In the genomic region with DNA sequence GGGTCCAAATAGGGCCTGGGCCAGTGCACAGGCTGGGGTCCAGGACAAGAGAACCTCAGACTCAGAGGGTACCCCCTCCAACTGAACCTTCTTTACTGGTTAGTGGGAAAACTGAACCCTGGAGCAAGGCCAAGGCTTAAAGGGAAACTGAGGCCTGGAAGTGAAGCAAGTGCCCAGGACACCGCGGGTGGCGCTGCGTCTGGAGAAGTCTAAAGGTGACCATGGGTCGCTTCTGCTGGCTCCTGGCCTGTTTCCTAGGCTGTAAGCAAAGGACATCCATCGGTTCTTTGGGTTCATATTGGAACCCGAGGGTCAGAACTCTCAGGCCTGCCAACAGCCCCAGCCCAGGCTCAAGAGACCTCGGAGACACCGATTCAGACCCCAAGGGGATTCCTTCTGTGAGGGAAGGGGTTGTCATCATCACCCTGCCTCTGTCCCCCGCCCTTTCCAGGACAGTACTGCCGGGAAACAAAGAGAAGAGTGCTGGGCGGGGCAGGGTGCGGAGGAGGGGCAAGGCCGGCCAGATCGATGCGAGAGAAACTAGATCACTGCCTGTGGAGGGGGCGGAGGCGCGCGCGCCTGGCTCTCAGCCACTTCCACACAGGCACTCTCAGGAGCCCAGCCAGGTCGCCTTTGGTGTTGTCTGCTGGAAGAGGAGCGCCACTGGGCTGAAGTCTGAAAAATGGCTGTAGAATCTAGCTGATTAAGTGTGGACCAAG, we compare ENCODE assay signal across 7 mouse cellular contexts. TPM values are rescaled to one million over a fixed set of nuclear protein-coding genes. Genes with fewer than 3 reads are reported as not detected.
DNase-seq lines count a peak whose midpoint lies in the region; ATAC-seq and TF ChIP-seq lines count a peak whose summit lies in the region.

No protein-coding gene starts in this region.

- H3K36me3 ChIP-seq in E14TG2a.4 (ENCODE audit: insufficient read depth, low read length), result no peaks in the 10 kb centered on the region
- H3K36me3 ChIP-seq in embryonic facial prominence, embryonic 11.5 days (replicated peaks; ENCODE audit: control insufficient read depth, insufficient read depth, low read depth, low read length), result no peaks in the 10 kb centered on the region
- no peaks in the 10 kb centered on the region for H3K36me3 ChIP-seq in heart, embryonic 13.5 days
- H3K36me3 ChIP-seq in neural tube, embryonic 11.5 days (ENCODE audit: control insufficient read depth, insufficient read depth, low read length), result no peaks in the 10 kb centered on the region

- ATAC-seq in embryonic facial prominence, embryonic 11.5 days (replicated peaks; ENCODE audit: insufficient number of reproducible peaks, low FRiP score, low TSS enrichment, low read depth), result peak; percentile 44; the same call in 1 of the 2 replicates
- ATAC-seq in heart, embryonic 13.5 days (ENCODE audit: extremely low read depth, insufficient number of reproducible peaks, low FRiP score, low TSS enrichment), result no peak
- ATAC-seq in neural tube, embryonic 11.5 days (ENCODE audit: insufficient read depth, low FRiP score, low TSS enrichment), result peak; percentile 42

- no peak overlapping the region for H3K27ac ChIP-seq in embryonic facial prominence, embryonic 11.5 days (replicated peaks; ENCODE audit: low read depth, low read length)
- no peak overlapping the region for H3K27ac ChIP-seq in heart, embryonic 13.5 days (replicated peaks)
- peak overlapping the region; percentile 73 for H3K27ac ChIP-seq in neural tube, embryonic 11.5 days (ENCODE audit: low read depth, low read length)

- H3K9ac ChIP-seq in embryonic facial prominence, embryonic 11.5 days (replicated peaks; ENCODE audit: low read length), result peak overlapping the region; percentile 86
- H3K9ac ChIP-seq in heart, embryonic 13.5 days, result peak overlapping the region; percentile 84
- H3K9ac ChIP-seq in neural tube, embryonic 11.5 days (ENCODE audit: low read length), result peak overlapping the region; percentile 89

- peak; percentile 86 for DNase-seq in R1 (ENCODE audit: low read depth, low spot score)
- DNase-seq in embryonic facial prominence, embryonic 11.5 days (ENCODE audit: low spot score), result peak; percentile 52
- peak; percentile 84 for DNase-seq in left cerebral cortex, postnatal 4 days
- DNase-seq in neural tube, embryonic 11.5 days (ENCODE audit: low spot score), result peak; percentile 72
- DNase-seq in spleen, postnatal 36 days (ENCODE audit: low spot score in 2 of 2), result no peak

- H3K9me3 ChIP-seq in E14TG2a.4 (ENCODE audit: low read length), result no peaks in the 10 kb centered on the region
- no peaks in the 10 kb centered on the region for H3K9me3 ChIP-seq in embryonic facial prominence, embryonic 11.5 days (replicated peaks; ENCODE audit: control insufficient read depth, low read length)
- H3K9me3 ChIP-seq in heart, embryonic 13.5 days, result no peaks in the 10 kb centered on the region
- no peaks in the 10 kb centered on the region for H3K9me3 ChIP-seq in neural tube, embryonic 11.5 days (ENCODE audit: control insufficient read depth, low read length)

- peaks cover 28% of the 10 kb centered on the region for H3K27me3 ChIP-seq in E14TG2a.4 (ENCODE audit: insufficient read depth, low read length)
- H3K27me3 ChIP-seq in embryonic facial prominence, embryonic 11.5 days (ENCODE audit: control insufficient read depth, insufficient read depth, low read length), result no peaks in the 10 kb centered on the region; the same call in 1 of the 2 replicates
- H3K27me3 ChIP-seq in heart, embryonic 13.5 days (replicated peaks), result peaks cover 55% of the 10 kb centered on the region
- H3K27me3 ChIP-seq in neural tube, embryonic 11.5 days (ENCODE audit: control insufficient read depth, insufficient read depth, low read length), result 0 out of 2 replicates have a peak, but pooled peaks cover 2% of the 10 kb centered on the region

- TF ChIP-seq CTCF in E14TG2a.4 (conservative IDR thresholded peaks at IDR 0.05; ENCODE audit: low read length), result no peak

- intact Hi-C loops in left cerebral cortex, postnatal 4 days (cut with DNase I), result no loop called here

- peak overlapping the region; percentile 92 for H3K4me2 ChIP-seq in embryonic facial prominence, embryonic 11.5 days (ENCODE audit: low read depth, low read length)
- H3K4me2 ChIP-seq in heart, embryonic 13.5 days, result peak overlapping the region; percentile 96
- H3K4me2 ChIP-seq in neural tube, embryonic 11.5 days (ENCODE audit: low read depth), result peak overlapping the region; percentile 91

- peaks cover 55% of the 10 kb centered on the region for H3K4me1 ChIP-seq in E14TG2a.4 (replicated peaks; ENCODE audit: low read depth, low read length)
- H3K4me1 ChIP-seq in embryonic facial prominence, embryonic 11.5 days (ENCODE audit: control insufficient read depth, insufficient read depth, low read length), result no peaks in the 10 kb centered on the region; the same call in 1 of the 2 replicates
- peaks cover 23% of the 10 kb centered on the region for H3K4me1 ChIP-seq in heart, embryonic 13.5 days
- H3K4me1 ChIP-seq in neural tube, embryonic 11.5 days (ENCODE audit: control insufficient read depth, insufficient read depth, low read length), result peaks cover 8% of the 10 kb centered on the region

- H3K4me3 ChIP-seq in E14TG2a.4 (replicated peaks; ENCODE audit: low read length), result peak overlapping the region; percentile 91
- peak overlapping the region; percentile 95; the same call in 1 of the 2 replicates for H3K4me3 ChIP-seq in embryonic facial prominence, embryonic 11.5 days (ENCODE audit: low read depth, low read length)
- H3K4me3 ChIP-seq in heart, embryonic 13.5 days, result peak overlapping the region; percentile 75
- peak overlapping the region; percentile 85; the same call in 1 of the 2 replicates for H3K4me3 ChIP-seq in neural tube, embryonic 11.5 days (ENCODE audit: low read depth, low read length)

- 5% methylated on average over 23 of the region's 23 CpGs for WGBS in embryonic facial prominence, embryonic 11.5 days
- WGBS in heart, embryonic 13.5 days, result 6% methylated on average over 23 of the region's 23 CpGs
- 5% methylated on average over 23 of the region's 23 CpGs for WGBS in neural tube, embryonic 11.5 days

RNA-seq across cellular contexts. Expression of a gene that starts 0.9 kb away (rescaled TPM):
- 9.8 and 10.5 TPM in 2 replicates for polyA plus RNA-seq in embryonic facial prominence, embryonic 11.5 days (2014; fragmentation: Nextera tagmentation; extraction: Ambion mirVana)
- 1.9 and 2.6 TPM in 2 replicates for polyA plus RNA-seq in heart, embryonic 13.5 days (2015; fragmentation: Nextera tagmentation; extraction: Ambion mirVana)
- 10 to 100 TPM; 46.0 to 49.8 TPM for total RNA-seq in left cerebral cortex, postnatal 4 days (2021)
- polyA plus RNA-seq in neural tube, embryonic 11.5 days (2014; fragmentation: Nextera tagmentation; extraction: Ambion mirVana), result 17.2 and 23.1 TPM in 2 replicates

RNA-seq across cellular contexts. Expression of a gene that starts 6.9 kb away (rescaled TPM):
- polyA plus RNA-seq in embryonic facial prominence, embryonic 11.5 days (2014; fragmentation: Nextera tagmentation; extraction: Ambion mirVana), result not detected in 2 replicates
- polyA plus RNA-seq in heart, embryonic 13.5 days (2015; fragmentation: Nextera tagmentation; extraction: Ambion mirVana), result not detected in 2 replicates
- under 1 TPM; 0.38 to 0.40 TPM for total RNA-seq in left cerebral cortex, postnatal 4 days (2021)
- polyA plus RNA-seq in neural tube, embryonic 11.5 days (2014; fragmentation: Nextera tagmentation; extraction: Ambion mirVana), result not detected in 2 replicates

RNA-seq across cellular contexts. Expression of a gene that starts 24.8 kb away (rescaled TPM):
- polyA plus RNA-seq in embryonic facial prominence, embryonic 11.5 days (2014; fragmentation: Nextera tagmentation; extraction: Ambion mirVana), result 0.04 TPM in 2 replicates
- polyA plus RNA-seq in heart, embryonic 13.5 days (2015; fragmentation: Nextera tagmentation; extraction: Ambion mirVana), result not detected in 2 replicates
- 10 to 100 TPM; 20.7 to 24.4 TPM for total RNA-seq in left cerebral cortex, postnatal 4 days (2021)
- polyA plus RNA-seq in neural tube, embryonic 11.5 days (2014; fragmentation: Nextera tagmentation; extraction: Ambion mirVana), result 0.08 TPM in 1 of 2 replicates, not detected in the other

RNA-seq across cellular contexts. Expression of a gene that starts 25.7 kb away (rescaled TPM):
- polyA plus RNA-seq in embryonic facial prominence, embryonic 11.5 days (2014; fragmentation: Nextera tagmentation; extraction: Ambion mirVana), result 3.9 and 5.5 TPM in 2 replicates
- 0.82 and 1.2 TPM in 2 replicates for polyA plus RNA-seq in heart, embryonic 13.5 days (2015; fragmentation: Nextera tagmentation; extraction: Ambion mirVana)
- total RNA-seq in left cerebral cortex, postnatal 4 days (2021), result under 1 TPM; 0.72 to 0.84 TPM
- polyA plus RNA-seq in neural tube, embryonic 11.5 days (2014; fragmentation: Nextera tagmentation; extraction: Ambion mirVana), result 1.5 and 2.5 TPM in 2 replicates

RNA-seq across cellular contexts. Expression of a gene that starts 30.5 kb away (rescaled TPM):
- 65.6 and 67.3 TPM in 2 replicates for polyA plus RNA-seq in embryonic facial prominence, embryonic 11.5 days (2014; fragmentation: Nextera tagmentation; extraction: Ambion mirVana)
- 41.4 and 43.1 TPM in 2 replicates for polyA plus RNA-seq in heart, embryonic 13.5 days (2015; fragmentation: Nextera tagmentation; extraction: Ambion mirVana)
- 10 to 100 TPM; 57.0 to 59.9 TPM for total RNA-seq in left cerebral cortex, postnatal 4 days (2021)
- 71.2 and 78.7 TPM in 2 replicates for polyA plus RNA-seq in neural tube, embryonic 11.5 days (2014; fragmentation: Nextera tagmentation; extraction: Ambion mirVana)

Comparison
In these comparisons a context has a peak if more than half of its experiments do, and no peak if none do; other contexts are left out.
1. DNase-seq: peak in R1 (single experiment), embryonic facial prominence, embryonic 11.5 days (single experiment), left cerebral cortex, postnatal 4 days (single experiment) and neural tube, embryonic 11.5 days (single experiment); none in spleen, postnatal 36 days (0 of 2).
2. Peak in every context shown above with its lines, with median percentiles within 50 percentile points of each other: H3K4me3 ChIP-seq, H3K4me2 ChIP-seq and H3K9ac ChIP-seq.